Mouse (Mus musculus) CD4-positive, CD25-positive, alpha-beta regulatory T cell, adult 4 months (primary cell): ENCODE measurements around the gene Rps6kb2. TPM values are rescaled to one million over a fixed set of nuclear protein-coding genes. Genes with fewer than 3 reads are reported as not detected.
A peak's percentile ranks its signal among the peaks of the same experiment; 100 is the strongest.

Experiments used
- ATAC-seq: one replicate; pipeline ENCODE4 v1.8.0; 2017
- polyA plus RNA-seq, 2 experiments: library from polyadenylated mRNA; unstranded; fragments of 100-300 nt; shearing (Covaris generic); gene quantifications; one replicate each; pipeline ENCODE4 v1.2.1; 2017

The Rps6kb2 gene
- polyA plus RNA-seq, 2 experiments from 2014 or later: 31.7 to 39.0 TPM

DNA sequence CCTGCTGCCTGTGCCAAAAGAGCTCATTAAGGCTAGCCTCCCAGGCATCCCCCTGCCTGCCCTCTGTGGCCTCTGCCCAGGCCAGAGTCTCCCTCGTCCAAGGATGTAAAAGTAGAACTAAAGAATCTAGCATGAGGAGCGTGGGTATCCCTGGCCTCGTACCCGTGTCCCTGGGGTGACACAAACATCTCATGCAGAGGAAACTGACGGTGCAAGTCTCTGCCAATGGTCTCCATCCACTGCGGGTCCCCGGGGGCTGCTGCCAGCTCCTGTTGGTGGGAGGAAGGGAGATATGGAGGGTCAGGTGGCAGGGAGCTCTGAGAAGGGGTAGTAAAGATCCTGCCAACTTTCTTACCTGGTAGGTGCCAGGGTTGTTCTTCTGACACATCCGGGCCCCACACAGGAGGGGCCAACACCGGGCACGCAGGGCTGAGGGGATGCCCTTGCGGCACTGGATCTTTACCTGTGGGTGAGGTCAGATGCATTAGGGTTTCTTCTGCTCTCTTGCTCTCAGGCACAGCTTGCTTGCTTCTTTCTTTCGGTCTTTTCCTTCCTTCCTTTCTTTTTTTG lies 26.0 kb upstream of the Rps6kb2 start:
- no peak for ATAC-seq

DNA sequence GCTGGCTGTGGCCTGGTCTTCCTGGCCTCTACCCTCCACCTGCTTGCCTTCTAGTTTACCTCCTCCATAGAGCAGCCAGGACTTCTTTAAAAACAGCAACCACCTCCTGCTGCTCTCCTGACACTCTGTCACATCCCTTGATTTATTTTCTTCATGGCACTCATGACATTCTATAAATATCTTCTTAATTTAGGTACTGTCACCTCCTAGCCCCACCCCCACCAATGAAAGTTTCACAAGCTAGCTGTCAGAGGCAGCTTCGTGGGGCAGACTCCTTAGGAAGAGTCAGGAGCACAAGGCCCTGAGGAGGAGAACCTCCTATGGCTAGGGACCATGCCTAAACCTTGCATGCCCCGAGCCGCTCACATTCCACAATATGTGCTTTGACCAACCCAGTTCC lies 24.1 kb upstream of the Rps6kb2 start:
- no peak for ATAC-seq

DNA sequence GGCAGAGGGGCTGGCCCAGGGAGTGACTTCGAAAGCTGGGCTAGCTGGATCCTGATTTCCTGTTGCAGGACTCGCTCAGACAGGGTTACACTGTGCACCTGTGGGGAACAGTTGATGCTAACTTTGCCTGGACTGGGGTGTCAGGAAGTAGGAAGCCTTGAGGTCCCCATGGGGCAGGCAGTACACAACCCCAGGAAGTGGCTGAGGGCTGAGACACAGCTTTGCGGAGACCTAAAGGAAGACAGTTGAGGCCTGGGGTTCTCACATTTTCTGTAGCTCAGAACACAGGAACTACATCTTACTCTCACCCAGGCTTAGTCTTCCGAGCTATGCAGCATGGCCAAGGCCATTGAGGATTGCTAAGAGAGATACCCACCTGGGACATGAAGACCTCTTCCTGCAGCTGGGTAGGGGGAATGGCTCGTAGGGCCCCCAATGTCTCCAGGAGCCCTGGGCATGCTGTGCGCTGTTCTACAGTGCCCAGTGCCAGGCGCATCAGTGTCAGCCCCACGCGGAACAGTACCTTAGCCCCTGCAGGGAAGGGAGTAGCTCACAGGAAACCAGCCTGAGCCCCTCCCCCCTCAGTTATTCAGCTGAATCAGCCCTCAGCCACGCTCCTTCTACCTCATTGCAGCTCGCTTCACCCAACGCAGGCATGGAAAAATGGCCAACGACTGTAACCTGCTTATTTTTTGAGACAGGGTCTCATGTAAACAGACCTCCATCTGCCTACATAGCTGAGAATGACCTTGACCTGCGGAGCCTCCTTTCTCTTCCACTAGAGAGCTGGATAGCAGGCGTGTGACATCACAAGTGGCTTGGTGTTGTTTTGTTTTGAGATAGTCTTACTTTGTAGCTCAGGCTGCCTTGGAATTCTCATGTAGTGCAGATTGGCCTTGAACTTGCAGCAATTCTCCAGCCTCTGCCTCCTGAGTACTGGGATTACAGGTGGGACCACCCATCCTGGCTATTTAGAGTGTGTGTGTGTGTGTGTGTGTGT lies 22.1 kb upstream of the Rps6kb2 start:
- ATAC-seq: peak; percentile 73

DNA sequence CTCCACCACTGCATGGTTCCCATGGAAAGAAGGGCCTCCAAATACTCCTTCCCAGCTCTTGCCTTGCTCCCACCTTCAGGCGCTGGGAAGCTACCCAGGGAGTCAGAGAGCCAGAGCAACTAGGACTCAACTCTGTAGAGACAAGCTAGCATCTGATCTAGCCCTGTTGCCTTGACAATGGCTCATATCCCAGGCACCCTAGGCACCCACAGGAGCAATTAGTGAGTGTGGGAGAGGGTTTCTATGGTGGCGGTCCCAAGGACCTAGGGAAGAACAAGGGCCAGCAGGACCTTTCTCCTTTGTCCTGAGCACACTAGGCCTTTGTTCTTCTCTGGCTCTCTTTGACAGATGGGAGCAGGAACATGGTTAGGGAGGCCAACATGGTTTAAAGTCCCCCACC lies 20.5 kb upstream of the Rps6kb2 start:
- no peak for ATAC-seq

GRCm38 (mm10) chr19:4181892-4182291 lies 18.7 kb upstream of the Rps6kb2 start:
- peak; percentile 39 for ATAC-seq

DNA sequence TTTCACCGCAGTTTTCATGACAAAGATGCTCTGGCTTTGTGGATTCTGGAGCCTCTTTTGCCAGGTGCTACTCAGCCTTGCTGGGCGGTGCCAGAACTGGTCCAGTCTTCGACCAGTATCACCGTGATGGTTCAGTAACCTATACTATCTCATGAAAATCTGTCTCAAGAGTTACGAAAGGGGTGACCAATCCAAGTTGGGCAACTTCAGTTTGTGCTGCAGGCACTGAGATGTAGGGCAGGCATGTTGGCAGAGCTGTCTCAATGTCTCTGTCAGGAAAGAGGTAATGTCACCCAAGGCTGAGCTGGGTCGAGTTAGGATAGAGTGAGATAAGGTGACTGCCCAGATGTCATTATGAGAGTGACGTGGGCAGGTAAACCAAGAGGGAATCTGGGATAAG lies 17.3 kb upstream of the Rps6kb2 start:
- no peak for ATAC-seq

GRCm38 (mm10) chr19:4175368-4175947 lies 12.3 kb upstream of the Rps6kb2 start, which contains the start of gene Carns1:
Gene Carns1 (minus strand): TSS chr19:4175479.
- ATAC-seq: no peak

GRCm38 (mm10) chr19:4172925-4173324 lies 9.8 kb upstream of the Rps6kb2 start:
- ATAC-seq: no peak

DNA sequence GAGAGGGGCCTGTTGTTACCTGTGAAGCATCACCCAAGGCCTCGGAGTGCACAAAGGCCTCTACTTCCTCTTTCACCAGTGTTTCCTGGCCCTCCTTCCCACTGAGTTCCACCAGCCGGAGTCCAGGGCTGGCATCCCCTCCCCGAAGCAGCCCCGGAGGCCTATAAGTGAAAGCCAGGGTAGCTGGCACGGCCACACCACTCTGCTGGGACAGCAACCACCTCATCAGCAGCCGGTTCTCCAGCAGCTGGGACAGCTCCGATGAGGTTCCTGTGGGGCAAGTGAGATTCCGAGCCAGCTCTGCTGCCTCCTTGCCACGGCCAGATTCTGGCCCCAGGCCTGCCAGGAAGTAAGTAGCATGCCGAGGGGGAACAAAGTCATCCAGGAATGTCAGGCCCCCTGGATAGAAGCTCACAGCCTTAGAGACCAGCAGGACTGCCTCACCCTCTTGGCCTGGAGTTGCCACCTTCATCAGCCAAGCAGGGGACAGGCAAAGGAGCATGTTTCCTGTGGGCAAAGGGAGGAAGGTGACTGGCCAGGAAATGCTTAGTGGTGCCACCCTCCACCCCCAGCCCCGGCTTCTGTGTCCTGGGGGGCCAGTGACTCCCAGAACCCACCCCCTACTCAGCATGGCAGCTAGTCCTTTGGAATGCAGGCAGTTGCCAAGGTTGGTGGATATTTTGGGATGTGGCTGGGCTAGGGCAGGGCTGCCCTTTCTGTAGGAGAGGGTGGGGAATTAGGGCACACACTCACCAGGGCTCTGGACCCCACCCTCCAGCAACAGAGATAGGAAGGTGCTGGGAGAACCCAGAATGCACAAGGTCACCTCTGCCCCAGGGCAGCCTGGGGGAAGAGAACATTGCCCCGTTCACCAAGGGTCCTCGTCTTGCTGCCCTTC lies 8.5 kb upstream of the Rps6kb2 start:
- ATAC-seq: no peak

DNA sequence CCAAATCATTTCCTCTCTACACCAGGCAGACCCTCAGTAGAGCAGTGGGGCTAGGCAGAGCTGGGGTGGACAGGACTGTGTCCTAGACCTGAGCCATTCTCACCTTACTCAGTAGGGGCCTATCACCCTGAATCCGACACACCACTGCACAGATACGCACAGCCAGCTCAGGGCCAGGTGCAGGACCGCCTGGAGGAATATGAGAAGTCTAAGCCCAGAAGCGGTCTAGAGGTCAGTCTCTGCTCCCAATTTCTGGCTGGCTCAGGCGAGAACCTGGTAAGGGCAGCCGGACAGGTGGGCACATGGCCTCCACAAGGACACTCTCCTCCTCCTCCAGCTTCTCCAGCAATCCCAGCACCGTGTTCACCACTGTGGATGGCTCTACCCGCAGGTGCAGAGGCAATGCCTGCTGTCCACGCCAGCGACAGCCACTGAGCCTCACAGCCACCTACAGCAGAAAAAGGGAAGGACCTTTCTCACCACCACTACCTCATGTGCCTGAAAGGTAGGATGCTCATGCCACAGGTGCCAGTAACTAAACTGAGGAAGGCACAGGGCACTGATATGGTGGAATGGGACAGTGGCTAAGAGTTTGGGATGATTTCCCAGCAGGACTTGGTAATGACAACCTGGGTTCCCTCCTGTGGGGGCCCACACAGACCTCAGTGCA lies 7.7 kb upstream of the Rps6kb2 start:
- ATAC-seq: no peak

DNA sequence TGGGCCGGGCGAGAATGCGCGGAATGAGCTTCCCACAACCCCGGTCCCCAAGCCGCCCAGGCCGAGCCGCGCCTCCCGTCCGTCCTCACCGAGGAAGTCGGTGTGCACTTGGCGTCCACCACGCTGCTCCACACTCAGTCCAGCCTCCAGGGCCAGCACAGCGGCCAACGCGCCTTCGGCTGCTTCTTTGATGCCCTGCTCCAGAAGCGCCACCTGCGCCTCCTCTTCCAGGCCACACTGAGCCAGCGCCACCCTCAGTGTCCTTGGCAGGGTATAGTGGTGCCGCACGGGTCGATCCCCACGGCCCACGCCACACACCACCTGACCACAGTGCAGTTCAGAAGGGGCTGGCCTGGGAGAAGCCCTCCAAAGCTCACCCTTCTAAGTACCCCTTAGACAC lies 6.7 kb upstream of the Rps6kb2 start:
- peak; percentile 15 for ATAC-seq

GRCm38 (mm10) chr19:4169378-4169784 lies 6.2 kb upstream of the Rps6kb2 start:
- peak; percentile 96 for ATAC-seq

DNA sequence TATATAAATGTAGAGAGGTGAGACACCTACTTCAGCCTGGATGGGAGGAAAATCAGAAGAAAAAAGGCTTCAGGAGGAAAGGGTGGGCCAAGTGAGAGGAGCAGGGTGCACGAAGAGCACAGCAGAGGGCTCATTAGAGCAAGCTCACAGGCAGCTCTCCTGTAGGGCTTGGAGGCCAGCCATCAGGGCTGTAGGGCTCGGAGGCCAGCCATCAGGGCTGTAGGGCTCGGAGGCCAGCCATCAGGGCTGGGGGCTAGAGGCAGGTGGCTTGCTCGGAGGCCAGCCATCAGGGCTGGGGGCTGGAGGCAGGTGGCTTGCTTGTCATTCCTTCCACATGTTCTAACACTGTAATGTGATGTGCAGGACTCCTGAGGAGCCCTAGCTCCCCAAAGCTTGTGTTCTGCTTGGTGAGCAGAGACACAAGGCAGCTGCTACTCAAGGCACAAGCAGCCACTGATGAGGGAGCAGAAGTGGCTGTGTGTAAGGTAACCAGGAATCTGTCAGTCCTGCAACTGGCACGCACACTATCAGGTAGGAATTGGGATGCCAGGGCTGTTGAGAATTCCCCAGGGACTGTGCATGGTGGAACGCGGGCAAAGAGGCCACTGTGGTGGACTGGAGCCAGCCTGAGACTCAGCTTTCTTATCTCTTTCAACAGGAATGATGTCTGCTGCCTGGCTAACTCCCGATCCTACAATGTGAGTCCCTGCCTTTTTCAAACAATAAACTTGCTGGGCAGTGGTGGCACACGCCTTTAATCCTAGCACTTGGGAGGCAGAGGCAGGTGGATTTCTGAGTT lies 3.7 kb upstream of the Rps6kb2 start:
- no peak for ATAC-seq

GRCm38 (mm10) chr19:4164721-4165120 lies 1.6 kb upstream of the Rps6kb2 start:
- ATAC-seq: no peak

GRCm38 (mm10) chr19:4164100-4164499 lies 946 bp upstream of the Rps6kb2 start:
- no peak for ATAC-seq

- no peak for ATAC-seq
Observed at GRCm38 (mm10) chr19:4163543-4163887, 361 bp upstream of the Rps6kb2 start.

- no peak for ATAC-seq
Observed at GRCm38 (mm10) chr19:4159049-4159448, 4.1 kb downstream of the Rps6kb2 start.

DNA sequence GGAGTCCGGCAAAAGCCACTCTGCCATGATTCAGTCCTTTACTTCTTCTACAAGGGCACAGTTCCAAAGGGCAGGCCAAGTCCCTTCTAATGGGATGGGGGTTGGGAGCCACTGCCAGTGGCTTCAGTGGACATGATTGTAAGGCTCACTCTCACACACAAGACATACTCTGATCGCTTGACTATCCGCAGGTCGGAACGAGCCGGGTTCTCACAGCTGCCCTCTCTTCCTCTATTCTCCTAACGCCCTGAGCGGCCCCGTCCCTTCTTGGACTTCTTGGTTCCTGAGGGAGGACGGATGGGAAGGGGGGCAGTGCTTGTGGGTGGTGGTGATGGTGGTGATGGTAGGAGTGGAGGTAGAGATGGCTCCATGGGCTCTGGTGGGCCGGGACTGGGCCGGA lies 6.4 kb downstream of the Rps6kb2 start:
- no peak for ATAC-seq

DNA sequence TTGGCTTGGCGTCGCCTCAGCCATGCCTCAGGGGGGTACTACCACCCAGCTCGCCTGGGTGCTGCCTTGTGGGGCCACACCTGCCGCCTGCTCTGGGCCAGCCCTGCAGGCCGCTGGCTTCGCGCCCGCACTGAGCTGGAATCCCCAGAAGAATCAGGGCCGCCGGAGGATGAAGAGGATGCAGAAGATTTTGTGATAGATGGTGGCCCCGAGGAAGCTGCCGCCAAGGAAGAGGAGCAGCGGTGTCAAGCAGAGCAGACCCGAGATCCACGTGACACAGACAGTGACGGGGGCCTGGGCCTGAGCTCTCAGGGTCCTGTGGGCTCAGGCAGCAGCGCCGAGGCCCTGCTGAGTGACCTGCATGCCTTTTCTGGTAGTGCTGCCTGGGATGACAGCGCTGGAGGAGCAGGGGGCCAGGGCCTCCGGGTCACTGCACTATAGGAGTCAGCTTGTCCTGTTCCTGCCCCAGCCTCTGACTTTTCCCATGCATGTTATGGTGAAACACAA lies 7.0 kb downstream of the Rps6kb2 start:
- no peak for ATAC-seq

GRCm38 (mm10) chr19:4155223-4156072 lies 7.7 kb downstream of the Rps6kb2 start:
- ATAC-seq: peak; percentile 36
